In genomic region chr5:45368451-45368850, GRCm38 (mm10) we compare ENCODE assay signal across 17 mouse cellular contexts.
DNase-seq lines count a peak whose midpoint lies in the region.
"Had no signal": no experiment of that assay in that cellular context is flagged by ENCODE, and none has a peak within 500 bp of the region (broad histone marks: within the 10 kb centered on the region; RNA-seq: fewer than 3 reads in every experiment).

No protein-coding gene starts in this region.

- H3K4me1 ChIP-seq in limb, embryonic 10.5 days: peaks cover 3% of the 10 kb centered on the region; the same call in 1 of the 2 replicates
- H3K4me1 ChIP-seq: intestine, embryonic 15.5 days; limb, embryonic 13.5 days had no signal

- H3K9me3 ChIP-seq in limb, embryonic 10.5 days (replicated peaks): no peaks in the 10 kb centered on the region
- H3K9me3 ChIP-seq: intestine, embryonic 15.5 days; limb, embryonic 13.5 days had no signal

- intact Hi-C loops in heart, postnatal 14 days (cut with DNase I): no loop called here

- DNase-seq in heart, adult 11 months: peak; percentile 67
- DNase-seq in heart, postnatal 14 days: no peak
- peak; percentile 68 for DNase-seq in adrenal gland, postnatal 14 days
- DNase-seq in limb, embryonic 10.5 days (ENCODE audit: low spot score): peak; percentile 54
- DNase-seq in lung, postnatal 4 days: peak; percentile 17 to 65
- no peak for DNase-seq in right cerebral cortex, adult 2 months (ENCODE audit: low spot score in 2 of 2)
- no peak for DNase-seq in cerebellum, adult 11-12 months
- DNase-seq in cerebellum, adult 8-10 months: no peak
- DNase-seq: cerebellum, adult 9-10 months; heart, adult 2 months; heart, postnatal 4 days; kidney, postnatal 10 days; liver, postnatal 0 days; midbrain, embryonic 14.5 days; right cerebral cortex, postnatal 4 days had no signal

- 40% methylated on average over 6 of the region's 6 CpGs for WGBS in limb, embryonic 10.5 days

- no peak overlapping the region for H3K4me3 ChIP-seq in limb, embryonic 10.5 days
- H3K4me3 ChIP-seq: heart, adult 2 months; intestine, embryonic 15.5 days; limb, embryonic 13.5 days had no signal

- H3K27me3 ChIP-seq in limb, embryonic 10.5 days (ENCODE audit: low read depth, poor library complexity, severe bottlenecking): no peaks in the 10 kb centered on the region
- H3K27me3 ChIP-seq: intestine, embryonic 15.5 days; limb, embryonic 13.5 days had no signal

- no peak overlapping the region for H3K27ac ChIP-seq in limb, embryonic 10.5 days
- H3K27ac ChIP-seq: heart, adult 2 months; intestine, embryonic 15.5 days; limb, embryonic 13.5 days had no signal

- no peaks in the 10 kb centered on the region for H3K36me3 ChIP-seq in limb, embryonic 10.5 days
- H3K36me3 ChIP-seq: intestine, embryonic 15.5 days; limb, embryonic 13.5 days had no signal

Comparison
In these comparisons a context has a peak if more than half of its experiments do, and no peak if none do; other contexts are left out.
1. DNase-seq: peak in heart, adult 11 months (single experiment), adrenal gland, postnatal 14 days (single experiment), limb, embryonic 10.5 days (single experiment) and lung, postnatal 4 days (2 of 2); none in heart, postnatal 14 days (0 of 2), right cerebral cortex, adult 2 months (0 of 2), cerebellum, adult 11-12 months (single experiment) and cerebellum, adult 8-10 months (single experiment).